Mouse (Mus musculus): ENCODE measurements around the gene Insc. TPM values are rescaled to one million over a fixed set of nuclear protein-coding genes. Genes with fewer than 3 reads are reported as not detected.
A peak's percentile ranks its signal among the peaks of the same experiment; 100 is the strongest.

Gene Insc
- polyA plus RNA-seq, 1 experiment = 5.9 TPM

GRCm38 (mm10) chr7:114775856-114776255, 32.4 kb downstream of the Insc start:
- H3K4me3 ChIP-seq (ENCODE audit: insufficient read depth, low read depth, low read length) = no peak overlapping the region
- H3K27me3 ChIP-seq (replicated peaks; ENCODE audit: control insufficient read depth, insufficient read depth, low read length) = no peaks in the 10 kb centered on the region
- 77% methylated on average over 2 of the region's 2 CpGs for WGBS
- H3K4me1 ChIP-seq (ENCODE audit: control insufficient read depth, insufficient read depth, low read length) = peaks cover 2% of the 10 kb centered on the region; the same call in 1 of the 2 replicates
- no peak for TF ChIP-seq POLR2A (IDR thresholded peaks at IDR 0.05; ENCODE audit: low read depth, low read length)
- no peak for TF ChIP-seq CTCF (conservative IDR thresholded peaks at IDR 0.05; ENCODE audit: insufficient read depth, insufficient read length, low read depth, low read length)
- no peak overlapping the region for H3K27ac ChIP-seq (ENCODE audit: insufficient read depth, low read depth, low read length)
- H3K36me3 ChIP-seq (ENCODE audit: control insufficient read depth, insufficient read depth, low read length) = no peaks in the 10 kb centered on the region
- peak; percentile 58 for DNase-seq

- no peak for TF ChIP-seq POLR2A (IDR thresholded peaks at IDR 0.05; ENCODE audit: low read depth, low read length)
- no peak for TF ChIP-seq CTCF (conservative IDR thresholded peaks at IDR 0.05; ENCODE audit: insufficient read depth, insufficient read length, low read depth, low read length)
- Histone ChIP-seq H3K4me1 (ENCODE audit: control insufficient read depth, insufficient read depth, low read length) (peaks cover 7% of the 10 kb centered on the region; the same call in 1 of the 2 replicates), H3K27ac (ENCODE audit: insufficient read depth, low read depth, low read length) (no peak overlapping the region), H3K27me3 (replicated peaks; ENCODE audit: control insufficient read depth, insufficient read depth, low read length) (no peaks in the 10 kb centered on the region), H3K36me3 (ENCODE audit: control insufficient read depth, insufficient read depth, low read length) (no peaks in the 10 kb centered on the region), H3K4me3 (ENCODE audit: insufficient read depth, low read depth, low read length) (no peak overlapping the region)
- no peak for DNase-seq
- 60% methylated on average over 7 of the region's 7 CpGs for WGBS
These were observed 34.8 kb downstream of the Insc start for GRCm38 (mm10) chr7:114778156-114778770.

DNA sequence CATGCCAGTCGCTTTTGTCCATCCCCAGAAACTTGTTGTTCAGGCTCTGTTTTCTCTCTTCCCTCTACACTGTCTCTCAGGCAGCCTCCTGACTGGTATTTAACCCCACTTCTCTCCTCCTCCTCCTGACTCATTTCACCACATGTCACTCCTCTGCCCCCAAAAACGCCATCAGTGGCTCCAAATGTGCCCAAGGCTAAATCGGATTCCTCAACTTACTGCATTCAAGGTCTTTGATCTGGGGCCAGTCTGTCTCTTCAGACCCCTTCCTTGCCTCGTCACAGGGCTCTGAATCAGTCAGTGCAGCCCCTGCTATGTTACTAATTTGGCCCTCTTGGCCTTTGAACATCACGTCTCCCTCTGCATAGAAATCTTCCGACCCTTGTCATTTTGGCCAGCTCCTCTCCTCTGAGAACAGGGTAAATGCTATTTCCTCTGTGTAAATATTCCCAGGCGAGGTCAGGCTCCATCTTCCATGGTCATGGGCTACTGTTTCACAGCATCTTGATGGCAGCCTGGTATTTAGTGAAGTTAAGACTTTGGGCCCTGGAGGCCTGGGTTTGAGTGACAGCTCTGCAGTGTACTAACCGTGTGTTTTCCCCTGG, 35.7 kb downstream of the Insc start:
- TF ChIP-seq CTCF (conservative IDR thresholded peaks at IDR 0.05; ENCODE audit: insufficient read depth, insufficient read length, low read depth, low read length) (no peak), POLR2A (IDR thresholded peaks at IDR 0.05; ENCODE audit: low read depth, low read length) (no peak)
- Histone ChIP-seq H3K36me3 (ENCODE audit: control insufficient read depth, insufficient read depth, low read length) (no peaks in the 10 kb centered on the region), H3K4me3 (ENCODE audit: insufficient read depth, low read depth, low read length) (no peak overlapping the region), H3K27me3 (replicated peaks; ENCODE audit: control insufficient read depth, insufficient read depth, low read length) (no peaks in the 10 kb centered on the region), H3K4me1 (ENCODE audit: control insufficient read depth, insufficient read depth, low read length) (peaks cover 12% of the 10 kb centered on the region; the same call in 1 of the 2 replicates), H3K27ac (ENCODE audit: insufficient read depth, low read depth, low read length) (no peak overlapping the region)
- 56% methylated on average over 8 of the region's 8 CpGs for WGBS
- DNase-seq = peak; percentile 10

GRCm38 (mm10) chr7:114783291-114783690, 39.8 kb downstream of the Insc start:
- Histone ChIP-seq H3K36me3 (ENCODE audit: control insufficient read depth, insufficient read depth, low read length) (no peaks in the 10 kb centered on the region), H3K4me1 (ENCODE audit: control insufficient read depth, insufficient read depth, low read length) (peaks cover 15% of the 10 kb centered on the region; the same call in 1 of the 2 replicates), H3K4me3 (ENCODE audit: insufficient read depth, low read depth, low read length) (no peak overlapping the region), H3K27ac (ENCODE audit: insufficient read depth, low read depth, low read length) (peak overlapping the region; percentile 91), H3K27me3 (replicated peaks; ENCODE audit: control insufficient read depth, insufficient read depth, low read length) (no peaks in the 10 kb centered on the region)
- WGBS = 48% methylated on average over 3 of the region's 3 CpGs
- TF ChIP-seq POLR2A (IDR thresholded peaks at IDR 0.05; ENCODE audit: low read depth, low read length) (no peak), CTCF (conservative IDR thresholded peaks at IDR 0.05; ENCODE audit: insufficient read depth, insufficient read length, low read depth, low read length) (no peak)
- peak; percentile 62 for DNase-seq

DNA sequence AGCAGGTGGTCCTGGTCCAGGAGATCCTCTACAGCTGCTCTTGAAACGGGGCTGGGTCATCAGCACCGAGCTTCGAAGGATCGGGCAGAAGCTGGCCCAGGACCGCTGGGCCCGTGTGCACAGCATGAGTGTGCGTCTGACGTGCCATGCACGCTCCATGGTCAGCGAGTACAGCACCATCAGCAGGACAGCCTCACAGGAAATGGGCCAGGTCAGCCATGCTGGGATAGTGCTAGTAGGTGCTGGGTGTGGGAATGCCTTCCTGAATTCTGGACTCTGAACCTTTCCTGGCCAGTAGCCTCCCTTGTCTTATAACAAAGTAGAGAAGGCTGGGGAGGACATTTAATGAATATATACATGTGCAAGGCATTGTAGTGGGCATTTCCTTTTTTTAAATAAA, 47.6 kb downstream of the Insc start:
- Histone ChIP-seq H3K27me3 (replicated peaks; ENCODE audit: control insufficient read depth, insufficient read depth, low read length) (no peaks in the 10 kb centered on the region), H3K27ac (ENCODE audit: insufficient read depth, low read depth, low read length) (no peak overlapping the region), H3K4me1 (ENCODE audit: control insufficient read depth, insufficient read depth, low read length) (peaks cover 9% of the 10 kb centered on the region; the same call in 1 of the 2 replicates), H3K4me3 (ENCODE audit: insufficient read depth, low read depth, low read length) (no peak overlapping the region), H3K36me3 (ENCODE audit: control insufficient read depth, insufficient read depth, low read length) (no peaks in the 10 kb centered on the region)
- 70% methylated on average over 10 of the region's 10 CpGs for WGBS
- TF ChIP-seq CTCF (conservative IDR thresholded peaks at IDR 0.05; ENCODE audit: insufficient read depth, insufficient read length, low read depth, low read length) = no peak
- TF ChIP-seq POLR2A (IDR thresholded peaks at IDR 0.05; ENCODE audit: low read depth, low read length) = no peak
- peak; percentile 50 for DNase-seq

DNA sequence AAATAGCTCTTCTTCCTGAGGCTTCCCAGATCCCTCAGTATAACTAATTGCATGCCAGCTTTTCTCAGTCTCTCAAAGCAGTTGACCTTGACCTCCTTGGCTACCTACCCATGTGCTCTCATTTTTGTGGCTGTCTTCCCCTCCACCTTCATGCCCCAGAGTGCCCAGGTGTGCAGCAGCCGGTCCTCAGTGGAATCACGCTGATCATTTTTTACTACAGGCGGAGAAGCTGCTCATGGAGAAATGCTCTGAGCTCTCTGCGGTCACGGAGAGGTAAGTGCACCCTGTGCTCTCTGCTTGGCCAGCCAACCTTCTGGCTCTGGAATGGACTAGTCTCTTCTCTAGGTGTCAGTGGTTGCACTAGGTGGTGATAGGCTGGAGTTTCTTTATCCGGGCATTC, 48.5 kb downstream of the Insc start:
- Histone ChIP-seq H3K4me3 (ENCODE audit: insufficient read depth, low read depth, low read length) (no peak overlapping the region), H3K36me3 (ENCODE audit: control insufficient read depth, insufficient read depth, low read length) (no peaks in the 10 kb centered on the region), H3K27ac (ENCODE audit: insufficient read depth, low read depth, low read length) (peak overlapping the region; percentile 55), H3K27me3 (replicated peaks; ENCODE audit: control insufficient read depth, insufficient read depth, low read length) (no peaks in the 10 kb centered on the region), H3K4me1 (ENCODE audit: control insufficient read depth, insufficient read depth, low read length) (peaks cover 9% of the 10 kb centered on the region; the same call in 1 of the 2 replicates)
- WGBS = 42% methylated on average over 6 of the region's 6 CpGs
- TF ChIP-seq CTCF (conservative IDR thresholded peaks at IDR 0.05; ENCODE audit: insufficient read depth, insufficient read length, low read depth, low read length) = no peak
- TF ChIP-seq POLR2A (IDR thresholded peaks at IDR 0.05; ENCODE audit: low read depth, low read length) = no peak
- peak; percentile 70 for DNase-seq

GRCm38 (mm10) chr7:114794400-114794799, 50.9 kb downstream of the Insc start:
- Histone ChIP-seq H3K4me1 (ENCODE audit: control insufficient read depth, insufficient read depth, low read length) (peaks cover 9% of the 10 kb centered on the region; the same call in 1 of the 2 replicates), H3K36me3 (ENCODE audit: control insufficient read depth, insufficient read depth, low read length) (no peaks in the 10 kb centered on the region), H3K27ac (ENCODE audit: insufficient read depth, low read depth, low read length) (no peak overlapping the region), H3K27me3 (replicated peaks; ENCODE audit: control insufficient read depth, insufficient read depth, low read length) (no peaks in the 10 kb centered on the region), H3K4me3 (ENCODE audit: insufficient read depth, low read depth, low read length) (no peak overlapping the region)
- TF ChIP-seq CTCF (conservative IDR thresholded peaks at IDR 0.05; ENCODE audit: insufficient read depth, insufficient read length, low read depth, low read length) (no peak), POLR2A (IDR thresholded peaks at IDR 0.05; ENCODE audit: low read depth, low read length) (no peak)
- 76% methylated on average over 2 of the region's 2 CpGs for WGBS
- no peak for DNase-seq
